Mouse (Mus musculus) ES-E14 (cell line): ENCODE measurements at regions not wholly inside any gene's neighbourhood (a gene's known extent, or its start where the extent isn't known, plus 50 kb on each side); places are given as distances from the start of the nearest gene placed in this dataset.

ENCODE experiments used
- HCFC1 ChIP-seq: IDR thresholded peaks from 2 replicates; pipeline ENCODE4 v1.6.1; 2012; ENCODE audit warnings: low read length, inconsistent platforms, borderline replicate concordance; ENCODE audit not compliant: insufficient read depth
- ZC3H11A ChIP-seq: IDR thresholded peaks from 2 replicates; pipeline ENCODE4 v1.6.1; 2012; ENCODE audit warnings: low read depth, mild to moderate bottlenecking, inconsistent platforms, low read length, borderline replicate concordance

DNA sequence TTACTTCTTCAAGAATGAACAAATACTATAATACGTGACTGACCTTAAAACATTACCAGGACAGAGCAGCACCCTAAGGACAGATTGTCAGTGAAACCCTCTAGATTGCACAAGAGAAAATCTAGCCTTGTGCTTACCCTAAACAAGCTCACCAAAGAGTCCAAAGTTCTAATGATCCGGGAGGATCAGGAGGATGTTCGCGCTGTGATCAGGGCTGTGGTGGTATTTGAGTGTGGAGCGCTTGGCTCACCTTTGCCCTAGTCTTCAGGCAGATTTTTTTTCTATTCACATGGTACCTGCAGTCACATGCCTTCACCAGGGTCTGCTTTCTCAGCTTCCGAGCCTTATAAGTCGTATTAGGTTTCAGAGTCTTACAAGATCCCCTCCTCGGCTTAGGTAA is 65.3 kb upstream of the Abcd3 start:
- no peak for TF ChIP-seq ZC3H11A
- no peak for TF ChIP-seq HCFC1
